Mouse (Mus musculus) hindbrain, postnatal 0 days (tissue): Measurements from ENCODE around the gene Gpatch1. TPM values are rescaled to one million over a fixed set of nuclear protein-coding genes. Genes with fewer than 3 reads are reported as not detected.
A peak's percentile ranks its signal among the peaks of the same experiment; 100 is the strongest.

ENCODE experiments used
- ATAC-seq: fragments of 200-750 bp; cut with Nextera tagmentation; 2 replicates; pipeline ENCODE4 v1.8.0; 2017; ENCODE audit warnings: mild to moderate bottlenecking, moderate TSS enrichment, moderate library complexity
- DNase-seq: peaks from one replicate; pipeline ENCODE4 v3.0.0-alpha.2; 2015; ENCODE audit warnings: low spot score
- H3K27ac ChIP-seq: fragments of 300-500 bp; sonication (generic); 2 replicates; pipeline ENCODE4 v1.5.1; 2014; ENCODE audit warnings: mild to moderate bottlenecking
- H3K27me3 ChIP-seq: fragments of 300-500 bp; sonication (generic); 2 replicates; pipeline ENCODE4 v1.6.1; 2014; ENCODE audit warnings: low read length, mixed read lengths; ENCODE audit not compliant: insufficient read depth
- H3K36me3 ChIP-seq: fragments of 300-500 bp; sonication (generic); 2 replicates; pipeline ENCODE4 v1.6.1; 2014; ENCODE audit warnings: low read length, mixed read lengths; ENCODE audit not compliant: insufficient read depth
- H3K4me1 ChIP-seq: fragments of 300-500 bp; sonication (generic); 2 replicates; pipeline ENCODE4 v1.6.1; 2014; ENCODE audit warnings: antibody characterized with exemption, low read length, mixed read lengths; ENCODE audit not compliant: insufficient read depth
- H3K4me2 ChIP-seq: fragments of 300-500 bp; sonication (generic); 2 replicates; pipeline ENCODE4 v1.6.1; 2014; ENCODE audit warnings: low read depth, mild to moderate bottlenecking, low read length, moderate library complexity, mixed read lengths
- H3K4me3 ChIP-seq: fragments of 300-500 bp; sonication (generic); 2 replicates; pipeline ENCODE4 v1.5.1; 2014; ENCODE audit warnings: low read length
- H3K9ac ChIP-seq: fragments of 300-500 bp; sonication (generic); replicated peaks from 2 replicates; pipeline ENCODE4 v1.6.1; 2014; ENCODE audit warnings: mild to moderate bottlenecking, low read length, moderate library complexity, mixed read lengths
- H3K9me3 ChIP-seq: fragments of 300-500 bp; sonication (generic); 2 replicates; pipeline ENCODE4 v1.6.1; 2016; ENCODE audit warnings: low read length, mixed read lengths
- CTCF ChIP-seq: IDR thresholded peaks from 2 replicates; pipeline ENCODE4 v1.5.1; 2016; ENCODE audit warnings: antibody characterized with exemption, control low read depth, low read depth
- WGBS: fragments of 180-500 bp; shearing (Covaris S2); extraction: QIAGEN DNeasy Blood & Tissue Kit; methylation state at CpG from one replicate; pipeline ENCODE4 v1.1.7; 2014; 5-methylcytosine and 5-hydroxymethylcytosine counted together
- polyA plus RNA-seq: library from polyadenylated mRNA; unstranded; fragments of >200 nt; fragmentation: Nextera tagmentation; extraction: Ambion mirVana; gene quantifications from 2 replicates; pipeline ENCODE4 v1.2.1, GENCODE M21; 2015
- total RNA-seq: library from RNA; depleted of rRNA; stranded (reverse); fragments of >200 nt; gene quantifications from 2 replicates; pipeline ENCODE4 v1.2.3, GENCODE M21; 2014; rRNA removed

Gene Gpatch1
- 7.0 and 7.5 TPM in 2 replicates for total RNA-seq
- polyA plus RNA-seq, result 17.9 and 18.9 TPM in 2 replicates

DNA sequence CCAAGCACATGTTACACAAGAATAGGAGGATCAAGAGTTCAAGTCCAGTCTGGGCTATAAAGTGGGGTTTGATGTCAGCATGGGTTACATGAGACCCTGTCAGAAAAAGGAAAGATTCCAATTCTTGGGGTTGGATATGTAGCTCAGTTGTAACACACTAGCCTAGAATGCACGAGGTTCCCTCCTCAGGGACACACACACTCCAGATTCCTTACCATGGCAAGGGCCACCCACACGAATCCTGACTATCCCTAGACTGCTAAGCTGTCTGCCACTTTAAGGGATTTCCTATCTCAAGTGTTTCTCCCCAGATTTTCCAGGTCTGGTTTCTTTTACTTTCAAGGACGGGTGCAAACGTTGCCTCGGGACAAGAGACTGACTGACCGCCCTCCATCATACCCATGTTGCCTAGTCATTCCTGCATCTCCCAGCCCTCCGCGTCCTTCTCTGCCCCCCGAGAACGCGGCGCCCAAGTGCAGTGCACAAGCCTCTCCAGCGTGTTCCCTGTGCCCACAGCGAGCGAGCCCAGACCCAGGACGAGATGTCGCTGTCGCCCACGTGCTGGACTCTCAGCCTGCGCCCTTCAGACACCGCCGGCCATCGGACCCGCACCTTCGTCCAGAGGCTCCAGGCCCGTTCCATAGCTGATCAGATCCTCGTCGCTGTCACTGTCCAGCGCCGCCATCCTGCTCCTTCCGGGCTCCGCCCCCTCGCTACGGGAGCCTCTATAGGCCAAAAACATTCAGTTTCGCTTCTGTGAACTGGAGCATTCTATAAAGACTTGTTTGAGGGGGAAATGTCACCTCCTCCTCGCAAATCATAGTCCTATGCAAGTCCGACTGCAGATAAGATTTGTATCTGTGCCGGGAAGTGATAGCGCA is at the start of gene Gpatch1:
Gpatch1 (minus strand) TSS at position 712 of the 881 bp plus-strand sequence.
- Histone ChIP-seq H3K27me3 (no peaks in the 10 kb centered on the region), H3K4me2 (peak within 1 kb of the TSS; percentile 78), H3K27ac (peak within 1 kb of the TSS; percentile 82), H3K9me3 (no peaks in the 10 kb centered on the region), H3K4me1 (no peaks in the 10 kb centered on the region), H3K9ac (peak within 1 kb of the TSS; percentile 79), H3K4me3 (peak within 1 kb of the TSS; percentile 77), H3K36me3 (no peaks in the 10 kb centered on the region)
- TF ChIP-seq CTCF, result peak; percentile 30; the same call in 1 of the 2 replicates
- 2% methylated on average over 39 of the region's 39 CpGs for WGBS
- DNase-seq (peak; percentile 95), ATAC-seq (peak; percentile 91)

DNA sequence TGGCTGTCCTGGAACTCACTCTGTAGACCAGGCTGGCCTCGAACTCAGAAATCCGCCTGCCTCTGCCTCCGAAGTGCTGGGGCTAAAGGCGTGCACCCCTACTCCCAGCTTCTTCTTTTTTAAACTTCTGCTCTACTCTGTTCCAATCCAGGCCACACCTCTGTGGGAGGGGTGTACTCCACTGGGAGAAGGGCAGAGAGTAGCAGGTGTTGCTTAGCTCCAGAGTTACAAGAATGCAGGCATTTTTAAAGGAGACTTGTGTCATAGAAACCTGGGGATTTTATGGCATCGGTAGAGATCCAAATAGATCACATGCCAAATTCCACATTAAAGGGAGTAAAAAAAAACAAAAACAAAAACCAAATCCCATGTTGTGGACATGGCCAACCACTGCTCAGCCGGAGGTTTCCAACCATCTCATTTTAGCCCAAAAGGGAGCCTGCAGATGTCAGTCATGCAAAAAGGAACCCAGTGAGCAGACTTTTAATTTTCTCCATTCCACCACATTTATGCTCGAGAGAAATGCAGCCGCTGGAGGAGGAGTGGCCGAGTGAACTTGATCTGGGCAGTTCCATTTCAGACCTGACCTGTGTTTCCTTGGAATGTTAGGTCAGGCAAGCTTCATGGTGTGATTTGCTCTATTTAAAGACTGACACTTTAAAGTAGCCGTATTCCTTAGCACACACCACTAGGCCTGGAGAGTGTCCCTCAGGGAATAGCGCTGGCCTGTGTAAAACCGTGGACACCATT is 47.1 kb upstream of the Gpatch1 start:
- Histone ChIP-seq H3K27ac (no peak overlapping the region), H3K4me1 (no peaks in the 10 kb centered on the region), H3K9me3 (no peaks in the 10 kb centered on the region), H3K9ac (no peak overlapping the region), H3K27me3 (no peaks in the 10 kb centered on the region), H3K4me2 (no peak overlapping the region), H3K36me3 (no peaks in the 10 kb centered on the region), H3K4me3 (no peak overlapping the region)
- TF ChIP-seq CTCF, result no peak
- DNase-seq, result no peak
- ATAC-seq, result no peak
- WGBS, result 67% methylated on average over 12 of the region's 12 CpGs

DNA sequence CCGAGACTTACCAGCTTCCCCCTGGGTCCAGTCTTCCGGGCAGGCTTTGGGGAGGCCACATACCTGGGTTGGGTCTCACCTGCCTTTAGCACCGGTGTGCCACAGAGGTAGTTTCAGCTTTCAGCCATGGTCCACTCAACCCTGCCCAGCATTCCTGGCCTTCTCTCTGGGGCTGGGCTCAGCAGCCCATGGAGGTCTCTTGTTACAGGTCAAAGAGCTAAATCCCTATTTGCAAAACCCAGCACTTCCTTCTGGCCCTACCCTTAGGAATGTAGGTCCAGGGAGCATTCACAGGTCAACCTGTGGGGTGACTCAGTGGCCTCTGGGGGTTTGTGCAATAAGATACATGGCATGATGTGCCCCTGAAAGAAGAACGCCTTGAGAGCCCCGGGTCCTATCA is 44.6 kb upstream of the Gpatch1 start:
- 91% methylated on average over 5 of the region's 5 CpGs for WGBS

GRCm38 (mm10) chr7:35362253-35362652 is 44.0 kb upstream of the Gpatch1 start:
- Histone ChIP-seq H3K4me1 (no peaks in the 10 kb centered on the region), H3K4me3 (no peak overlapping the region), H3K9me3 (no peaks in the 10 kb centered on the region), H3K4me2 (no peak overlapping the region), H3K36me3 (no peaks in the 10 kb centered on the region), H3K9ac (no peak overlapping the region), H3K27me3 (no peaks in the 10 kb centered on the region), H3K27ac (no peak overlapping the region)
- TF ChIP-seq CTCF, result no peak
- no peak for ATAC-seq
- WGBS, result 82% methylated on average over 5 of the region's 5 CpGs
- DNase-seq, result no peak

More for the DNA sequence above, 44.6 kb upstream of the Gpatch1 start:
- Histone ChIP-seq H3K9me3 (no peaks in the 10 kb centered on the region), H3K4me1 (no peaks in the 10 kb centered on the region), H3K4me3 (no peak overlapping the region), H3K9ac (no peak overlapping the region), H3K27me3 (no peaks in the 10 kb centered on the region), H3K36me3 (no peaks in the 10 kb centered on the region), H3K4me2 (no peak overlapping the region), H3K27ac (no peak overlapping the region)
- DNase-seq (no peak), ATAC-seq (no peak)
- no peak for TF ChIP-seq CTCF

- Histone ChIP-seq H3K27me3 (no peaks in the 10 kb centered on the region), H3K4me1 (no peaks in the 10 kb centered on the region), H3K27ac (no peak overlapping the region), H3K36me3 (no peaks in the 10 kb centered on the region), H3K9me3 (no peaks in the 10 kb centered on the region), H3K4me3 (no peak overlapping the region), H3K9ac (no peak overlapping the region), H3K4me2 (no peak overlapping the region)
- 78% methylated on average over 12 of the region's 12 CpGs for WGBS
- DNase-seq (no peak), ATAC-seq (no peak)
- no peak for TF ChIP-seq CTCF
Observed at GRCm38 (mm10) chr7:35357621-35358020, 39.4 kb upstream of the Gpatch1 start.

GRCm38 (mm10) chr7:35355303-35355872 is 37.1 kb upstream of the Gpatch1 start:
- ATAC-seq (no peak), DNase-seq (no peak)
- no peak overlapping the region for H3K9ac ChIP-seq
- H3K4me3 ChIP-seq, result no peak overlapping the region
- 85% methylated on average over 5 of the region's 5 CpGs for WGBS
- H3K27me3 ChIP-seq, result no peaks in the 10 kb centered on the region
- no peaks in the 10 kb centered on the region for H3K9me3 ChIP-seq
- H3K4me2 ChIP-seq, result no peak overlapping the region
- no peaks in the 10 kb centered on the region for H3K4me1 ChIP-seq
- no peaks in the 10 kb centered on the region for H3K36me3 ChIP-seq
- H3K27ac ChIP-seq, result no peak overlapping the region
- no peak for TF ChIP-seq CTCF
